Mouse (Mus musculus): Measurements from ENCODE around the gene Adpgk.
"Not testable (repeated sequence)": the region's sequence is repeated elsewhere in the genome, so short reads cannot be mapped to it uniquely, and the experiment has no call there.

Adpgk gene

DNA sequence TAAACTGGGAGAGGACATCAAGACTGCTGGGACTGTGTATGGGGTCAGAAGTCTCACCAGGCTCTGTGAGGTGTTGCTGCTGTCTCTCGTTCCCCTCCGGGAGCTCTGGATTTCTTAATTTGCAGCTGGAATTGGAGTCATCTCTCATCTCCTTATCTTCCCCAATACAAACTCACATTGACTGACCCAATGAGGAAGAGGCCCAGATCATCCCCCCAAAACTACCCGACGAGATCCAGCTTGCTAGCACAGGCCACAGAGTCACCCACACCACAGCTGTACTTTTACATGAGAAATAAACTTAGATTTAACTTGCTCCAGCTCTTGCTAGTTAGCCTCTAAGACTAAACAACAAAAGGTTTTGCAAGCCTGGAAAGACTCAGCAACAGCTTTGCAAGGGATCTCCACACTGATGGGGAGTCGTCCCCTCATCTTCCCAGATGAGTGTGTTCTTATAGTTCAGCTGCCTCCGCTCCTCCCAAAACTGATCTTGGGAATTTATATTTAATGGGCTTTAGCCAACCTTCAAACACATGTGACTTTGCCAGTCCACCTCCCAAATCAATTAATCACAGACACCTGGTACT, 1.7 kb upstream of the Adpgk start:
- DNase-seq (ENCODE audit: low spot score in 2 of 2) = no peak

DNA sequence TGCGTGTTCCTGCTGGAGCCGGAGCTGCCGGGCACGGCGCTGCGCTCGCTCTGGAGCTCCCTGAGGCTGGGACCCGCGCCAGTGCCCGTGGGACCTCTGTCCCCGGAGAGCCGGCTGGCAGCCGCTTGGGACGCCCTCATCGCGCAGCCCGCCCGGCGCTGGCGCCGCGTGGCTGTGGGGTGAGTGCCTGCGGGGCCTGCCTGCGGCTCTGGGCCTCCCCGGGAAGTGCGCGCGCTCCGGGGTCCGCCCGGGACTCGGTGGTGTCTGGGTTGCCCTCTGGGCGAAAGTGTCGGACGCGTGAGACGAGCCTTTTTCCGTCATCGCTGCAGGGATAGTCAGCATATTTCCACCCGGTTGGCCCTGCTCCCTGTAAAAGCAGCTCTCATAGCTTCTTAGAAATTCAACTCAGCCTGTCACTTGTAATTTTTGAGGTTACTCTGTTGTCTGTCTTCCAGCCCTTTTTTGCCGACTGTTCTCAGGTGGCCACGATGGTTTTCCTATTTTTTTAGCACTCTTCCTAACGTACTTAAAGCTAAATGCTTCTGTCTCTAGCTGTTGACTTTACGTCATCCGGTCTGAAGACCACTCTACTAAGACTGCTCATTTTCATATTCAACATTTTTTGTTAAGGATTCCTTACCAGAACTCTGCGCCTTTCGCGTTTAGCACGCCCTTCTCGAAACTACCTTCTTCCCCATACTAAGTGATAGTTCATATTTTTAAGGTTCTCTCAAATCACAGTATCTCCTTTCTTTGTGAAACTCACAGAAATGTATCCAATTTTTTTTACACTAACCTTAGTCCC, 532 bp downstream of the Adpgk start:
- DNase-seq (ENCODE audit: low spot score in 2 of 2) = no peak

DNA sequence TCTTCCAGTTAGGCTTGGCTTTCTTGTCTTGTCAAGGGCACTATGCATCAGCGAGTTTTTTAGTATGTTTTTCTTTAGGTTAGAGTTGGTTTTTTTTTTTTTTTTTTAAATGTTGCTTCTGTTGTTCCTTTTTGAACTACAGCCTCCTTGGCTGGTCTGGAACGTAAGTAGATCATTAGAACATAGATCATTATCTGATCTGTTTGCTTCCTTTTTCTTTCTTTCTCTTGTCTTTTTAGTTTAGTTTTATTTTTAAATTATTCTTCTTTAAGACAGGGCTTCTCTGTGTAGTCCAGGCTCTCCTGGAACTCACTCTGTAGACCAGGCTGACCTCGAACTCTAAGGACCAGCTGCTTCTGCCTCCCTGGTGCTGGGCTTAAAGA, 1.1 kb downstream of the Adpgk start:
- DNase-seq (ENCODE audit: low spot score in 2 of 2) = no peak

GRCm38 (mm10) chr9:59296419-59296818, 5.1 kb downstream of the Adpgk start:
- no peak for DNase-seq (ENCODE audit: low spot score in 2 of 2)

GRCm38 (mm10) chr9:59307890-59308289, 16.5 kb downstream of the Adpgk start:
- DNase-seq (ENCODE audit: low spot score in 2 of 2) = no peak

- no peak for DNase-seq (ENCODE audit: low spot score in 2 of 2)
These were observed 19.4 kb downstream of the Adpgk start for GRCm38 (mm10) chr9:59310582-59311283.

- DNase-seq (ENCODE audit: low spot score in 2 of 2) = no peak
These were observed 19.9 kb downstream of the Adpgk start for GRCm38 (mm10) chr9:59311284-59311670.

DNA sequence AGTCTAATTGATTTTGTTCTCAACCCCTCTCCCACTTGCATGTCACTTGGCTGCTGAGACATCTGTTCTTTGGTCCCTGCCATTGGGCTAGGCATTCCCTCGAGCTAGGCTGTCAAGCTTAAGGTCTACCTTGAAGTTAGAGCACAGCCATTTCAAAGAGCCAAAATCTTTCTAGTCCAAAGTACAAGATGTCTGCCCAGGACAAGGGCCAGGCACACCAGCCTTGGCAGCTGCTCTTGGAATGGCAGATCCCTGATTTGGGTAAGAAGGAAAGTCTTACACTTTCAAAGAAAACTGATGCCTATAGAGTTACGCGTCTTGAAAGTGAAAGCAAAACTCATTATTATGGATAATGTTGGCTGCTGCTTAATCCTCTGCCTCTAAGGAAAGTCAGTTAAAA, 24.8 kb downstream of the Adpgk start:
- no peak for DNase-seq (ENCODE audit: low spot score in 2 of 2)

DNA sequence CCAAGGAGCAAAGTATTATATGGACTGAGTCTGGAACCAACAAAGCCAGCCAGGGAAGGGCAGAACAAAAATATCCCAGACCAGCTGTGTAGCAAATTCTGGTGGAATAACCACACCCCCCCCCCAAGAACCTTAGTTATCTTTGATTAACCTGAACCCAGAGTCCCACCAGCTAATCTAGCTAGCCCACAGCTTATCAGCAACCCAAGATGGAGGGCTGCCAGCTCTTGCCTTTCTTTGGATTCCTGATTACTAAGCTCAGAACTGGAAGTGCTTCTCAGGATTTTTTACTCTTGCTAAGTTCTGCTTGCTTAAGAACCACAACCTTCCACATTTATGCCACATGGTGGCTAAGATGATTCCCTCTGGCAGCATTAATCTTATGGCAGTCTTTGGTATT, 33.0 kb downstream of the Adpgk start:
- no peak for DNase-seq (ENCODE audit: low spot score in 2 of 2)

DNA sequence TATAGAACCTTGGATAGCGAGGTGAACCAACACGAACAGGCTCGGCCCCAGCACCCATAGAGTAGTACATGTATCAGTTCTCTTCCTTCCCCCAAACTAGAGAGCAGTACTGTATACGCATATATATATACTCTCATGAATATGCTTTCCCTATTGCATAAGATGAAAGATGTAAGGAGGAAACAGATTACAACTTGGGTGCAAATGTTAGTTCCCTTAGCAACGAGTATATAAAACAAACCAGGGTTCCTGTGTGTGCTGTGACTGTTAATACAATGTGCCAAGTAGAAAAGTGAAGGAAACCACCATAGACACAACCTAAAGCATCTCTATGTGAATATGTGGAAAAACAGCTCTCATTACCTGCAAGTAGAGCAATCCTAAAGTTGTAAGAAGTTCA, 38.7 kb downstream of the Adpgk start:
- DNase-seq (ENCODE audit: low spot score in 2 of 2) = no peak

GRCm38 (mm10) chr9:59336539-59336938, 45.2 kb downstream of the Adpgk start:
- no peak for DNase-seq (ENCODE audit: low spot score in 2 of 2)

DNA sequence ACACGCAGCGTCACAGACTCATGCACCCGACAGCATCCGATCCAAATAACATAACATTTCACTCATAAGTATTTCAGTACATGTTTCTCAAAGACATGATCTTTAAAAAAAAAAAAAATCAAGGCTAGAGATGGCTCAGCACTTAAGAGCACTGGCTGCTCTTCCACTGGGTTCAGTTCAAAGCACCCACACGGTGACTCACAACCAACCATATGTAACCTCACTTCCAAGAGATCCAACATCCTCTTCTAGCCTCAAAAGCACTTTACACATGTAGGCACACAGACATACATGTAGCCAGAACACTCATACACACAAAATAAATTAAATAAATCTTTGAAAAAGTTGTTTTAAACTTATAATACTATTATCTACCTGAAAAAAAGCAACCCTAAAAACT, 46.5 kb downstream of the Adpgk start:
- no peak for DNase-seq (ENCODE audit: low spot score in 2 of 2)

GRCm38 (mm10) chr9:59338411-59338810, 47.1 kb downstream of the Adpgk start:
- DNase-seq (ENCODE audit: low spot score in 2 of 2) = no peak

- DNase-seq (ENCODE audit: low spot score in 2 of 2) = no peak
These were observed 47.7 kb downstream of the Adpgk start for GRCm38 (mm10) chr9:59339107-59339506.

DNA sequence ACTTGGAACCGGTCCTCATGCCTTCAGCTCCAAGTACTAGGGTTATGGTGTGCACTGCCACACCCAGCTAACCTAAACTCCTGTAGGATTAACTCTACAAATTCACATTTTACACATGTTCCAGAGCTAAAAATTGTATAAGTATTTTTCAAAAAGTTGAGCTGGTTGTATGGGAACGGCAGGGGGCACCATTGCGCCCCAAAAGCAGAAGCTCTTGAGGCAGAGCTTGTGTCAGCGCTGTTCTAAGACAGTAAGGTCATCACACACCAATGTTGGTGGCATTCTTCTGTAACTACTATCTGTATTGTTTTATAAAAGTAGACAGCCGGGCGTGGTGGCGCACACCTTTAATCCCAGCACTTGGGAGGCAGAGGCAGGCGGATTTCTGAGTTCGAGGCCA, 48.6 kb downstream of the Adpgk start:
- DNase-seq (ENCODE audit: low spot score in 2 of 2) = no peak

DNA sequence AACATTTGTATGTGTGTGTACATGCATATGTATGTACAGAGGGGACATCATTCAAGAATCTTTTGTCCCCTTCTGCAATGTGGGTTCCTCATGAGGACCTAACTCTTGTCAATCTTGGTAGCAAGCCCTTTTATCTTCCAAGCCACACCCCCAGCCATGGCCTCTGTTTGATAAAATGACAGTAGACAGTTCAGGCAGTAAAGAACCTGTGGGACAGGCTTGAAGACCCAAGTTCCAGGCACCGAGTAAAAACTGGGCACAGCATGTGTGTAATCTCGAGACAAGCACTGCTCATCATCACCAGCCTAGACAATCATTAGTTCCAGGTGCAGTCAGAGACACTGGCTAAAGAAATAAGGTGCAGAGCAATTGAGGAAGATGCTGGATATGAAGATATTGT, 54.8 kb downstream of the Adpgk start:
- no peak for DNase-seq (ENCODE audit: low spot score in 2 of 2)

GRCm38 (mm10) chr9:59352586-59353252, 61.4 kb downstream of the Adpgk start:
- no peak for DNase-seq (ENCODE audit: low spot score in 2 of 2)

DNA sequence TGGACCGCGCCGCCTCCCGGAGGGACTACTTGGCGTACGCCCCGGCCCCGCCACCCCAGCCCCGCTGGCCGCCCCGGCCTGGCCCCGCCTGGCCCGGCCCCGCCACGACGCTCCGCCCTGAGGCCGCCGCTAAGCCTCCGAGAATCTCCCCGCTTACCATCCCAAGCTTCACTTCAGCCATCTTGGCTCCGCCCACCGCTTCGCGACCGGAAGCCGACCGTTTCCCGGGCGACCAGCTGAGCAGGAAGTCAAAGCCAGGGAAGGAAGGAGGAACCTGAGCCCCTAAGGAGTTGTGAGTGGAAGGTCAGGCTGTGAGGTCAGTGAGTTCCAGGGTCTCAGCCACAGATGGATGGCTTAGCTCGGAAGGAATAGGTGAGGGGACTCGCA, 61.9 kb downstream of the Adpgk start, which contains the start of gene Bbs4:
Gene Bbs4 (minus strand): TSS at position 256 of the 387 bp plus-strand sequence.
- peak; percentile 68 to 75 for DNase-seq (ENCODE audit: low spot score in 2 of 2)

GRCm38 (mm10) chr9:59358041-59358440, 66.7 kb downstream of the Adpgk start:
- DNase-seq (ENCODE audit: low spot score in 2 of 2) = not testable (repeated sequence)

DNA sequence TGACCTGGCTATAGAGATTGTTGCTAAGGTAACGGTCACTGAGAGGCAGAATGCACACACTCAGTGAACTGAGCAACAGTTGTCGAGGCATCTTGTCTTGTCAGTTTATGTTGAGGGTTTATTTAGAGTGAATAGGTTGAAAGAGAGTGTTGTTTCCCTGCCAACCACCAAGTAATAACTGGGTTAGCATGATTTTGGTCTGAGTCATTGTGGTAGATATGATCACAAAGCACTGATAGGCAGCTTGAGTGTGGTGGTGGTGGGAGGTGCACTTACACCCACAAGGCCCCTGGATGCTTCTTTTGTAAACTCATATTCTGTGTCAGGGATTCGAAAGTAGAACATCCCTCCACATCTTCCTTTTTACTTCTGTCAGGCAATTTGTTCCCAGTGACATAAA, 69.1 kb downstream of the Adpgk start:
- not testable (repeated sequence) for DNase-seq (ENCODE audit: low spot score in 2 of 2)

DNA sequence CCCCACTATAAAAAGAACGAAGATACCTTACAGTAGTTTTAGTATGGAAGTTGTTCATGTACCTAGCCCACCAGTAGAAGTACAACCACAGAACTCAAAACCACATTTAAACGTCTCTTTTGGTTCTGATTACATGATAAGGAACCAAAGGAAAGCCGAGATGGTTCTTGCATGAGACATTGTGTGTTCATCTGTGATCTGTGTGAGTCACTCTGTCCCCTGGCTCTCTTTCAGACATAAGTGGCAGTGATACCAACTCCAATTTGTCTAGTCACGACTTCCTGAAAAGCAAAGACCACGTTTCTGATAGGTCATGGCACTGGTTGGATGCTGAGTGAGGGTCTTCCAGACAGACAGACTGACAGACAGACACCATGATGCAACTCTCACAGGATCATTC, 77.9 kb downstream of the Adpgk start:
- DNase-seq (ENCODE audit: low spot score in 2 of 2) = no peak

DNA sequence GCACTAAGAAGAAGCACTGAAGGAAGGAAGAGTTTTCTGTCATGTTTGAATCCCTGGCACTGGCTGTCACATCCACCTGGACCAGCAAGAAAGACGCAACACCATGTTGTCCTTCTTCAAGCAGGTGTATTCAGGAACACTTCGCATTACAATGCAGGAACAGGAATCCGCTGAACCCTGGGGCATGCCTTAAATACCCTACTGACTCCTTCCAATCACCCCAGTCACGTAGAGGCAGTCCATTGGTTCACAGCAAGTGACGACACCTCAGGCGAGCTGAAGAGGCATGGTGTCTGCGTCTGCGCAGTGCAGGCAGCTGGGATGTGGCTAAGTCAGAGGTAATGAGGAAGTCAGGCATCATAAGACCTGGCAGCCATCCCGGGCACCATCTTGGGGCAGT, 78.3 kb downstream of the Adpgk start:
- no peak for DNase-seq (ENCODE audit: low spot score in 2 of 2)

Data from frontal cortex, postnatal 25 days (tissue).